Mouse (Mus musculus): ENCODE data around the gene Gm3448.

GRCm38 (mm10) chr17:14958686-14959327 lies 82.5 kb downstream of the Gm3448 start:
- TF ChIP-seq CTCF (IDR thresholded peaks at IDR 0.05; ENCODE audit: low read depth) (no peak), EP300 (IDR thresholded peaks at IDR 0.05; ENCODE audit: low read depth) (no peak)
